Mouse (Mus musculus): ENCODE data around the gene Tet1. TPM values are rescaled to one million over a fixed set of nuclear protein-coding genes. Genes with fewer than 3 reads are reported as not detected.
A peak's percentile ranks its signal among the peaks of the same experiment; 100 is the strongest.
"Not testable (repeated sequence)": the region's sequence is repeated elsewhere in the genome, so short reads cannot be mapped to it uniquely, and the experiment has no call there.

Gene Tet1
- 10 to 100 TPM in 1 of 2 experiments, 1 to 10 TPM in 1; 7.3 to 12.8 TPM for total RNA-seq (2021)
- long read RNA-seq, experiment 1, partial matches to known transcripts: 0 of 1 reads
- long read RNA-seq, experiment 1, other reads (novel, unspliced or antisense): 1 of 1 reads
- long read RNA-seq, experiment 2: 0 reads

GRCm38 (mm10) chr10:62908896-62909295 lies at the start of gene Tet1:
Tet1 (minus strand) TSS chr10:62908996.
- DNase-seq: not testable (repeated sequence)

GRCm38 (mm10) chr10:62948551-62948950 lies 39.8 kb upstream of the Tet1 start:
- DNase-seq: no peak

- DNase-seq: peak; percentile 85
Observed at GRCm38 (mm10) chr10:62946738-62947471, 38.1 kb upstream of the Tet1 start, which contains the start of gene Dna2. Dna2 (plus strand) TSS chr10:62947026.

- DNase-seq: no peak
Observed at GRCm38 (mm10) chr10:62944975-62945580, 36.3 kb upstream of the Tet1 start.

GRCm38 (mm10) chr10:62932381-62932780 lies 23.6 kb upstream of the Tet1 start:
- DNase-seq: no peak

GRCm38 (mm10) chr10:62924096-62924635 lies 15.4 kb upstream of the Tet1 start:
- DNase-seq: no peak

GRCm38 (mm10) chr10:62920766-62921156 lies 12.0 kb upstream of the Tet1 start:
- DNase-seq: no peak

- DNase-seq: peak; percentile 95
Observed at GRCm38 (mm10) chr10:62919925-62920765, 11.3 kb upstream of the Tet1 start, which contains the start of gene Slc25a16. Slc25a16 (plus strand) TSS chr10:62920633.

GRCm38 (mm10) chr10:62918985-62919384 lies 10.2 kb upstream of the Tet1 start:
- DNase-seq: no peak

- DNase-seq: no peak
Observed at GRCm38 (mm10) chr10:62911120-62911519, 2.3 kb upstream of the Tet1 start.

GRCm38 (mm10) chr10:62906336-62906735 lies 2.5 kb downstream of the Tet1 start:
- no peak for DNase-seq

- no peak for DNase-seq
Observed at GRCm38 (mm10) chr10:62902829-62903228, 6.0 kb downstream of the Tet1 start.

- no peak for DNase-seq
Observed at GRCm38 (mm10) chr10:62901826-62902225, 7.0 kb downstream of the Tet1 start.

GRCm38 (mm10) chr10:62900144-62900543 lies 8.7 kb downstream of the Tet1 start:
- no peak for DNase-seq

GRCm38 (mm10) chr10:62898061-62898460 lies 10.7 kb downstream of the Tet1 start:
- DNase-seq: no peak

GRCm38 (mm10) chr10:62897437-62897836 lies 11.4 kb downstream of the Tet1 start:
- DNase-seq: no peak

- DNase-seq: no peak
Observed at GRCm38 (mm10) chr10:62896774-62897173, 12.0 kb downstream of the Tet1 start.

- no peak for DNase-seq
Observed at GRCm38 (mm10) chr10:62896035-62896434, 12.8 kb downstream of the Tet1 start.

GRCm38 (mm10) chr10:62895386-62895785 lies 13.4 kb downstream of the Tet1 start:
- DNase-seq: no peak

- DNase-seq: no peak
Observed at GRCm38 (mm10) chr10:62894447-62894846, 14.3 kb downstream of the Tet1 start.

- DNase-seq: no peak
Observed at GRCm38 (mm10) chr10:62893356-62893884, 15.4 kb downstream of the Tet1 start.
